Mouse (Mus musculus): ENCODE measurements around the gene Rplp2.

- TF ChIP-seq TAL1 (IDR thresholded peaks at IDR 0.05; ENCODE audit: low read length) (no peak), GATA1 (IDR thresholded peaks at IDR 0.05; ENCODE audit: low read length) (no peak)
Measured at GRCm38 (mm10) chr7:141416144-141416841, 30.9 kb upstream of the Rplp2 start.
